Mouse (Mus musculus): ENCODE measurements at regions not wholly inside any gene's neighbourhood (a gene's known extent, or its start where the extent isn't known, plus 50 kb on each side); places are given as distances from the start of the nearest gene placed in this dataset.

DNA sequence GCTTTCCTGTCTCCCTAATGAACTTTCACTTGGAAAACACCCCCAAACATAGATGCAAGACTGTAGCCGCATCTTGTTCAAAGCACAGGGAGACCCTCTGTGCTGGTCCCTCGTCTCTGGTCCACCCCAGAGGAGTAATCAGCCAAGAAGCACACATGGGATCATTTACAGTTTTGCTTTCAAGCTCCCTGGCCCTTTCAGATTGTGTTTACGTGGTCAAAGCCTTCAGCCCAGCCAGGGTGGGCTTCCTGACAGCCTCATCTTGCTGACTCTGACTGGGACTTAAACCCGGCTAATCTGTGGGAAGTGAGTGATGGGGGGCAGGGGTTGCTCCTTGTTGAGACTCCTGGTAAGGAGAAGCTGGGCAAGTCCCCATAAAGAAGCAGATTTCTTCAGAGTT lies 174.8 kb upstream of the Hes1 start:
- no peaks in the 10 kb centered on the region for H3K27me3 ChIP-seq (replicated peaks)
- no peak overlapping the region for H3K27ac ChIP-seq
- H3K4me3 ChIP-seq (replicated peaks): no peak overlapping the region
- H3K4me2 ChIP-seq (replicated peaks): no peak overlapping the region
- H3K9me3 ChIP-seq: no peaks in the 10 kb centered on the region
- H3K9ac ChIP-seq: no peak overlapping the region
- no peak for ATAC-seq
- WGBS: 53% methylated on average over 4 of the region's 4 CpGs
- peaks cover 21% of the 10 kb centered on the region for H3K4me1 ChIP-seq (replicated peaks)
- no peaks in the 10 kb centered on the region for H3K36me3 ChIP-seq

DNA sequence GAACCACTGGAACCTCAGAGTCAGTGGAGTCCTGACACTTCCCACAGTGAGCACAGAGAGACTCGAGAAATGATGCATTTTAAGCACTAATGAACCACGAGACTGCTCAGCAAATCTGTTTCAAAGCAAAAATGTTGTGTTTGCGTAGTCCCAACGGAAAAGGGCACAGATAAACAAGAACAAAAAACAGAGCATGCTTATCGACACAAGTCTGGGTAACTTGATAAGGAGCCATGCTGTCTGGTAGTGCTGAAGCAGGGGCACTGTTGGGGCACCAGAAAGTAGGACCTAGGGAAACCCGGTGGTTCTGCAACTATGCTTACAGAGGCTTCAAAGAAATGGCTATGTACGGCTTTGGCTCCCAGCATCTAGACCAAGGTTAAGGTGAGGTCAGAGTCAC lies 172.7 kb upstream of the Hes1 start:
- no peak overlapping the region for H3K4me3 ChIP-seq (replicated peaks)
- H3K9me3 ChIP-seq: no peaks in the 10 kb centered on the region
- no peak overlapping the region for H3K9ac ChIP-seq
- H3K4me1 ChIP-seq (replicated peaks): peaks cover 24% of the 10 kb centered on the region
- H3K4me2 ChIP-seq (replicated peaks): no peak overlapping the region
- H3K27me3 ChIP-seq (replicated peaks): no peaks in the 10 kb centered on the region
- 47% methylated on average over 7 of the region's 7 CpGs for WGBS
- no peaks in the 10 kb centered on the region for H3K36me3 ChIP-seq
- no peak for ATAC-seq
- no peak overlapping the region for H3K27ac ChIP-seq

DNA sequence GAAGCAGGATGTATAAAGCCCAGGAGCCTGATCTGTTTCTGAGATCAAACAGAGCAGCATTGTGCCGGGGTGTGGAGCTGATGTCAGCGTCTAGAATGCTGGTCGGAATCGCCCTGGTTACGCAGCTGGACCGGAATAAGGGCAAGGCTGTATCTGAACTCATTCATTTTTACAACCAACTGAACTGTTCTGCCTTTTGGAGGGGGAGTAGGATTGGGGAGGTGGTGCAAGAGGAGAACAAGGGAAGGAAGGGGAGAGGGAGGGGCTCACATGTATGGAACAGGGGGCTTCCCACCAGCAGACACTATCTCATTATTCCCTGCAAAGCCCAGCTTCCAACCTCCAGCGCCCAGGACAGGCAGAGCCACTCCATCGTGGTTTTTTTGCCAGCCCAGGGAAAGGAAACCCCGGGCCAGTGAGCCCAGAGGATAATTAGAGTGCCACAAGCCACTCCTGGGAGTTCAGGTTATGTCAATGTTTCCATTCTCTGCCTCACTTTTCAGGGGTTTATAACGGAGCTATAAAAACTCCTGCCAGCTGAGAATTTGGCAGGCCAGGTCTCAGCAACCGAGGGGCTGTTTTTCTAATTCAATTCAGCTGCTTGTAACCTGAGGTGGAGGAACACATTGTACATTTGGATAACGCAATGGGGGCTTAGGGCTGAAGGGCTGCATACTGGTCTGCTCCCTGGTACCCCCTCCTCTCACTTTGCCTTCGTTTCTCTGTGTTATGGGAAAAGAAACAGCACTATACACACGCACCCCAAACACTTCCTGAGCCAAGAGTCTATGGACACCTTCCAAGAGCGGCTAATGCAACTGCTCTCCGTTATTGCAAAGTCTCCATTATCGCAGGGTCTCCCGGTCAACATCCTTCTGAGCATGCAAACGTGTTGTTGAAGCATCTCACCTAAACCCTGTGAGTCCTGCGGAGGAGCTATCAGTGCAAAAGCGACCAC lies 170.0 kb upstream of the Hes1 start:
- no peak overlapping the region for H3K27ac ChIP-seq
- WGBS: 22% methylated on average over 21 of the region's 21 CpGs

DNA sequence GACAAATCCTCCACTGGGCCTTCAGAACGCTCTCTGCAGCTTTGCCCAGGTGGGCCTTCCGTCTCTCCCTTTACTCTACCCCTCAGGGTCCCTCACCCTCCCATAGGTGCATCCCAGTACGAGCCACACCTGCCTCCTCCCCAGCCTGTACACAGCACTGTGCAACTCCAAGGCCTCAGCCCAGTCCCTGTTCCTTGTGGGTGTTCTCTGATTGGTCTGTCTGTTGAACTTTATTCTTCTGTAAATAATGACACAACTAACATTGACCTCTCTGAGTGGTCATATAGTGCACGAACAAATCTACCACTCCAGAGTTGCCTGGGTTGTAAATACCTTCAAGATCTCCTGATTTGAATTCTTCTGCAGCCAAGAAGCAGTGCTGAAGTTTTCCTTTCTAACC lies 167.8 kb upstream of the Hes1 start:
- no peaks in the 10 kb centered on the region for H3K27me3 ChIP-seq (replicated peaks)
- WGBS: 59% methylated on average over 4 of the region's 4 CpGs
- no peak overlapping the region for H3K4me3 ChIP-seq (replicated peaks)
- peak; percentile 96 for ATAC-seq
- H3K9me3 ChIP-seq: no peaks in the 10 kb centered on the region
- H3K4me2 ChIP-seq (replicated peaks): no peak overlapping the region
- H3K27ac ChIP-seq: no peak overlapping the region
- H3K4me1 ChIP-seq (replicated peaks): peaks cover 20% of the 10 kb centered on the region
- no peak overlapping the region for H3K9ac ChIP-seq
- H3K36me3 ChIP-seq: no peaks in the 10 kb centered on the region

More for the DNA sequence above, 170.0 kb upstream of the Hes1 start:
- peaks cover 21% of the 10 kb centered on the region for H3K4me1 ChIP-seq (replicated peaks)
- H3K36me3 ChIP-seq: no peaks in the 10 kb centered on the region
- no peaks in the 10 kb centered on the region for H3K9me3 ChIP-seq
- peak; percentile 51 for ATAC-seq
- H3K27me3 ChIP-seq (replicated peaks): no peaks in the 10 kb centered on the region
- peak overlapping the region; percentile 31; the same call in 1 of the 2 replicates for H3K4me2 ChIP-seq (replicated peaks)
- peak overlapping the region; percentile 8; the same call in 1 of the 2 replicates for H3K9ac ChIP-seq
- H3K4me3 ChIP-seq (replicated peaks): no peak overlapping the region

DNA sequence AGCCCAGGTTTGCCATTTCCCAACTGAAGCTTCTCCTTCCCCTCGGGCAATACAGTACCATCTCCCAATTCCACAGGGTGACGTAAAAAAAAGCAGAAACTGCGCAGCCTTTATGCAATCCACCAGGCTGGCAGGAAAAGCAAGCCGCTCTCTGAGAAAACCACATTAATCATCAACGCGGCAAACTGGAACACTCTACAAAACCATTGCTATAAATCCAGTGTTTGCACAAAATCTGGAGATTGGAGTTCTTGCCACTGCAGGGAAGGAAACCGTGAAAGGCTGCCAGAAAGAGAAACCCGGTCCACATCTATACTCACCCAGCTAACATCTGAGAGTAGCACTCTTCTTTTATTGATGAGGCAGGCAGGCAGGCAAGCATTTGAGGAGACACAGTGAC lies 160.7 kb upstream of the Hes1 start:
- Histone ChIP-seq H3K4me2 (replicated peaks) (peak overlapping the region; percentile 14; the same call in 1 of the 2 replicates), H3K4me1 (replicated peaks) (peaks cover 16% of the 10 kb centered on the region), H3K36me3 (no peaks in the 10 kb centered on the region), H3K9me3 (no peaks in the 10 kb centered on the region), H3K4me3 (replicated peaks) (no peak overlapping the region), H3K27me3 (replicated peaks) (no peaks in the 10 kb centered on the region), H3K27ac (no peak overlapping the region), H3K9ac (no peak overlapping the region)
- 15% methylated on average over 8 of the region's 8 CpGs for WGBS
- ATAC-seq: no peak

DNA sequence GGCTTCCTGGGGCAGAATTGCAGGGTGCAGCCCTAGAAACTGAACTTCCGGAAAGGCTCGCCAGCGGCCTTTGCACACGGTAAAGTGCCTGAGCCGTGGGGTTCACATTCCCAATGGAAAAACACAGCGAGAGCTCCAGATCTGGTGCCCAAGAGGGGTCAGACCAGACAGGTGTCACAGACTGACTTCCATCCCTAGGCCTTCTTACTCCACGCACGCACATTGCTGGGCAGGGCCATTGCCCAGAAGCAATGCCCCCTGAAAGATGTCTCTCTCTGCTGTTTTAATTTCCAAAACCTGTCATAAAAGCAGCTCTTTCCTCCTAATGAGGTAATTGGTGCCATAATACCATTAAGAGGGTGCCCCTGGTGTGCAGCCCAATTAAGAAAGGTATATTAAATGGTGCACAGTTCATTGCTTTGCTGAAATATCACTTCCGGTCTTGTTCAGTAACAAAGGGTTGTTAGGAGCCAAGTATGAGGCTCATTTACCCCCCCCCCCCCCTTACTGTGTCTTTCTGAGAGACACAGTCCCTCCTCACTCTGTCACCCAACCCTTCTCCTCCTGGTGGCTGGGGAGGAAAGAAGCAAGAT lies 159.9 kb upstream of the Hes1 start:
- Histone ChIP-seq H3K27ac (no peak overlapping the region), H3K4me3 (replicated peaks) (no peak overlapping the region), H3K4me1 (replicated peaks) (peaks cover 16% of the 10 kb centered on the region), H3K9me3 (no peaks in the 10 kb centered on the region), H3K36me3 (no peaks in the 10 kb centered on the region), H3K27me3 (replicated peaks) (no peaks in the 10 kb centered on the region), H3K4me2 (replicated peaks) (no peak overlapping the region), H3K9ac (no peak overlapping the region)
- WGBS: 65% methylated on average over 9 of the region's 9 CpGs
- ATAC-seq: no peak

DNA sequence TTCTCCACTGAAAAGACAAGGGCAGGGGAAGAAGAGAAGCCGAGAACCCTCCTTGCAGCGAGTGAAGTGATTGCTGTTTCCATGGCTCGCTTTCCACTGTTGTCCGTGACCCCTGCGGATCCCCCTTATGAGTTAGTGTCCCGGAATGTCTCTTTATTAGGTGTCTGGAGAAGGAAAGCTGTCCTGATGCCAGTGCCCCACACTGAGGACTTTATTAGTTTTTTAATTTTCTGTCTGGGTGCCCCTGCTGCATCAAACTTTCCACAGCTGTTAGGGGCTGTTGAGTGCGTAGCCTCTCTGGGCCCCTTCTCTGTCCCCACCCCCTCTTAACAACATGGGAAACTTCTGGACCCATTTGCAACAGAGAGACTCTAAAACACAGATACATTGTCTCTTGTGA lies 156.9 kb upstream of the Hes1 start:
- no peaks in the 10 kb centered on the region for H3K36me3 ChIP-seq
- ATAC-seq: no peak
- WGBS: 84% methylated on average over 7 of the region's 7 CpGs
- H3K4me1 ChIP-seq (replicated peaks): peaks cover 16% of the 10 kb centered on the region
- no peak overlapping the region for H3K4me2 ChIP-seq (replicated peaks)
- H3K9me3 ChIP-seq: no peaks in the 10 kb centered on the region
- no peak overlapping the region for H3K9ac ChIP-seq
- no peak overlapping the region for H3K27ac ChIP-seq
- H3K27me3 ChIP-seq (replicated peaks): no peaks in the 10 kb centered on the region
- H3K4me3 ChIP-seq (replicated peaks): no peak overlapping the region

DNA sequence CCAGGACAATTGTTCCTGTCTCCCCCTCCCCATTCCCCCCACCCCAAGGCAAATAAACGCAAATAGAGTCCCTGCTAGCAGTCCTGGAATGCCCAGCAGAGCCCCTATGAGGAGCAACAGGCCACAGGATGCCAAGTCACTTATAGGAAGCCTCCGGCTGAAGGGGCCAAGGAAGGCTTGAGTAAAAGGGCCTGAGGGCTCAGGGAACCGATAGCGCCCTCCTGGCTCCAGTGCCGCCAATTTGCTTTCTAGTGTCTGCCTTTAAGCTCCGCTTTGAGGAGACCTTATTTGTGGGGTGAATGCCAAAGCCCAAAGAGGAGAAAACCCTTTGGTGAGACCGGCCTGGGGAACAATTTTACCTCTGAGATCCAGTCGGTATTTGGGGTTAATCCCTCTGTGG lies 156.2 kb upstream of the Hes1 start:
- WGBS: 50% methylated on average over 8 of the region's 8 CpGs
- H3K4me2 ChIP-seq (replicated peaks): no peak overlapping the region
- no peak for ATAC-seq
- H3K27ac ChIP-seq: no peak overlapping the region
- H3K9ac ChIP-seq: no peak overlapping the region
- H3K4me3 ChIP-seq (replicated peaks): no peak overlapping the region
- H3K27me3 ChIP-seq (replicated peaks): no peaks in the 10 kb centered on the region
- no peaks in the 10 kb centered on the region for H3K9me3 ChIP-seq
- H3K36me3 ChIP-seq: no peaks in the 10 kb centered on the region
- peaks cover 16% of the 10 kb centered on the region for H3K4me1 ChIP-seq (replicated peaks)

DNA sequence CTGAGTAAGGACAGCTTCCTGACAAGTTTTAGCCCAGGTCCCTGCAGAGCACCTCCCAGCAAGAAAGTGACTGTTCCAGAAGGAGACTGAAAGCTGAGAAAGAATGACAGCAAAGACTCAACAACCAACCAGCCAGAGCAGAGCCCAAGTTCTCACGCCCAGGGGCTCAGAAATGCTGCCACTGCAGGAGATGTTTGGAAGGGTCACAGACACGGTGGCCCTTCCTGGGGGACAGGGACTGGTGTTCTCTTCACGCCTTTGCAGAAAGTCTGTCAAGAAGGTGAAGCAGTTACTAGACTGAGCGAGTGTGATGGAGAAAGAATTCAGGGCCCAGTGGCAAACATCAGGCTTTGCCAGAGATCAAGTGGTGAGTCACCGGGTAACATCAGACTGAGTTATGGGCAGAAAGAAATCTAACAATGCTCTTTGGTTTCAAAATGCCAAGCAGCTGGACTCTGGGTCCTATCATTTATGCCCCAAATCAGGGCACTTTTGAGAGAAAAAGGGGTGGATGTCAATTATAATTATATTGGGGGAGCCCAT lies 154.2 kb upstream of the Hes1 start:
- Histone ChIP-seq H3K4me2 (replicated peaks) (no peak overlapping the region), H3K4me3 (replicated peaks) (no peak overlapping the region), H3K9me3 (no peaks in the 10 kb centered on the region), H3K36me3 (no peaks in the 10 kb centered on the region), H3K4me1 (replicated peaks) (peaks cover 3% of the 10 kb centered on the region), H3K27me3 (replicated peaks) (no peaks in the 10 kb centered on the region), H3K27ac (no peak overlapping the region), H3K9ac (no peak overlapping the region)
- ATAC-seq: no peak
- WGBS: 70% methylated on average over 5 of the region's 5 CpGs

DNA sequence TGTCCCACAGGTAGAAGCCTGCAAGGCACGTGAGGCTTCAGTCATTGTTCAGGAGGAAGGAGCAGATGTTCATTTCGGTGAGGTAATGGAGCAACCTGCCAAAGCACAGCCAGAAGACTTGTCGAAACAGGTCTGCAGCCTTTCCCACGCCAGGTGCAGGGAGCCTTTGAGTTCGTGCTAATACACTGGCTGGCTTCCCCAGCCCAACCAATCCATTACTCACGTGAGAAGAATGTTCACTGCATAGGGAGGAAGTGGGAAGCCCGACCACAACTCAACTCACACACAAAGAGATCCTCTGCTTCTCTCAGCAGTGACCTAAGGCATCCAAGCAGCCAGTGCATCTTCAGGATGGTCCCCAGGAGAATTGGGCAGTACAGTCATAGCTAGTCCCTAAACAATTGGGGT lies 153.0 kb upstream of the Hes1 start:
- no peaks in the 10 kb centered on the region for H3K27me3 ChIP-seq (replicated peaks)
- 63% methylated on average over 7 of the region's 7 CpGs for WGBS
- H3K9ac ChIP-seq: no peak overlapping the region
- no peak overlapping the region for H3K4me3 ChIP-seq (replicated peaks)
- no peak overlapping the region for H3K27ac ChIP-seq
- ATAC-seq: peak; percentile 64
- peaks cover 3% of the 10 kb centered on the region for H3K4me1 ChIP-seq (replicated peaks)
- no peak overlapping the region for H3K4me2 ChIP-seq (replicated peaks)
- H3K9me3 ChIP-seq: no peaks in the 10 kb centered on the region
- no peaks in the 10 kb centered on the region for H3K36me3 ChIP-seq

DNA sequence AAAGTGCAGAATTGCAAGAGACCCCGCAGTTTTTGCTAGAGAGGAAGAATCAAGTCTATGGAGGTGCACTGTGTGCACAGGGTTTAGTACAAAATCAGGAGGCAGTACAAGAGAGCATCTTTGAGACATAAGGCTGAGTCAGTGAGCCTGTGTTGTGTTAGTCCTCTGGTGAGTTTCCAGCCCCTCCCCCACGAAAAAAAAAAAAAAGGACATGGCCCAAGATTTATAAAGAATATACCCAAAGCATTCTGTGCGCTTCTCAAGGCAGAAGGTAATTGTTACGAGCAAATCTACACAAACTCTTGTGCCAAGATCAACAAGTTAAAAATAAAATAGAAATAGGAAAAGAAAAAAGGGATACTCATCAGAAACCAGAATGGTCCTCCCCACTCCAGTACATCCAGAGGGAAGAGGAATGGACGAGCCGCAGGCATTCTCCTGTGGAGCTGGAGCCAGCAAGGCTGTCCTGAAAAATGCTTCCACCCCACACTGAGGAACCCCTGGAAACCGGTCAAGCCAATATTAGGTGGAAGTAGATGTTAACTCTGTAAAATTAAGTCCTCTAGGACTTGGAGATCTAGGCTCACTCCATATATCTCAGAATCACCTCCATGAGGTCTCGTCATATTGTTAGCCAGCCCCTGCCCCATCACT lies 150.7 kb upstream of the Hes1 start:
- Histone ChIP-seq H3K4me3 (replicated peaks) (no peak overlapping the region), H3K36me3 (no peaks in the 10 kb centered on the region), H3K27ac (no peak overlapping the region), H3K4me1 (replicated peaks) (no peaks in the 10 kb centered on the region), H3K9ac (no peak overlapping the region), H3K27me3 (replicated peaks) (no peaks in the 10 kb centered on the region), H3K9me3 (no peaks in the 10 kb centered on the region), H3K4me2 (replicated peaks) (no peak overlapping the region)
- ATAC-seq: no peak
- WGBS: 75% methylated on average over 8 of the region's 8 CpGs

DNA sequence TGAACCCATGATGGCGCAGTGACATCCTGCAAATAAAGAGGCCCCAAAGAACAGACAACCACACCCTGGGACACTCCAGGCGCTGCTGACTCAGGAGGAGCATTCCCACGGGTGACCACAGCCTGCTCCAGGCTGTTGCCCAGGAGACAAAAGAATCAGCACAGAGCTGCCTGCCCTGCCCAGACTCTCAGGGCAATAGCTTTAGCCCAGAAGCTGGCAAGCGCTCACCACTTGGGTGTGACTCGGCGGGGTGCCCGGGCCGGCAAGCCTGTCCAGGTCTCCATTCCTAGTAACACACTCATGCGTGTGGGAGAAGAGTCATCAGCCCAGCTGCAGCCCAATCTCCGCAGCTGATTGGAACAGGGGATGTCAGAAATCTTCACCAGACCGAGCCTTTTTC lies 148.8 kb upstream of the Hes1 start:
- H3K9ac ChIP-seq: no peak overlapping the region
- WGBS: 57% methylated on average over 11 of the region's 11 CpGs
- H3K27ac ChIP-seq: no peak overlapping the region
- peak; percentile 67; the same call in 1 of the 2 replicates for ATAC-seq
- H3K9me3 ChIP-seq: no peaks in the 10 kb centered on the region
- H3K4me3 ChIP-seq (replicated peaks): no peak overlapping the region
- H3K4me1 ChIP-seq (replicated peaks): no peaks in the 10 kb centered on the region
- no peaks in the 10 kb centered on the region for H3K36me3 ChIP-seq
- H3K4me2 ChIP-seq (replicated peaks): no peak overlapping the region
- no peaks in the 10 kb centered on the region for H3K27me3 ChIP-seq (replicated peaks)
